Mouse (Mus musculus): ENCODE measurements at regions not wholly inside any gene's neighbourhood (a gene's known extent, or its start where the extent isn't known, plus 50 kb on each side); places are given as distances from the start of the nearest gene placed in this dataset.

- TF ChIP-seq CTCF (IDR thresholded peaks at IDR 0.05; ENCODE audit: control insufficient read depth, insufficient read depth, insufficient read length) = no peak
- TF ChIP-seq MYOG (IDR thresholded peaks at IDR 0.05; ENCODE audit: control insufficient read depth, extremely low read depth, insufficient read length) = no peak
- TF ChIP-seq MAX (IDR thresholded peaks at IDR 0.05) = no peak
These were observed 179.0 kb upstream of the Nabp1 start for GRCm38 (mm10) chr1:51657203-51657602.
